22 mouse cellular contexts compared by ENCODE assay signal in genomic region chr11:36140411-36140810, GRCm38 (mm10).
DNase-seq lines count a peak whose midpoint lies in the region; ATAC-seq lines count a peak whose summit lies in the region.
"Had no signal": no experiment of that assay in that cellular context is flagged by ENCODE, and none has a peak within 500 bp of the region (broad histone marks: within the 10 kb centered on the region; RNA-seq: fewer than 3 reads in every experiment).

No protein-coding gene starts in this region.

- WGBS in kidney, embryonic 16.5 days, result 76% methylated on average over 10 of the region's 10 CpGs

- peaks cover 10% of the 10 kb centered on the region; the same call in 1 of the 2 replicates for H3K4me1 ChIP-seq in kidney, embryonic 16.5 days (ENCODE audit: insufficient read depth, low read length)
- H3K4me1 ChIP-seq: lung, embryonic 15.5 days had no signal

- no peak overlapping the region for H3K4me3 ChIP-seq in kidney, embryonic 16.5 days (ENCODE audit: low read length)
- H3K4me3 ChIP-seq: forebrain, embryonic 10.5 days; hindbrain, embryonic 15.5 days; lung, embryonic 15.5 days; midbrain, embryonic 13.5 days; neural tube, embryonic 13.5 days had no signal

- no peaks in the 10 kb centered on the region for H3K9me3 ChIP-seq in kidney, embryonic 16.5 days (ENCODE audit: low read length)
- H3K9me3 ChIP-seq: forebrain, embryonic 10.5 days; hindbrain, embryonic 15.5 days; lung, embryonic 15.5 days; midbrain, embryonic 13.5 days; neural tube, embryonic 13.5 days had no signal

- H3K27ac ChIP-seq in kidney, embryonic 16.5 days (ENCODE audit: low read length), result no peak overlapping the region
- H3K27ac ChIP-seq: forebrain, embryonic 10.5 days; hindbrain, embryonic 15.5 days; liver, embryonic 14.5 days; lung, embryonic 15.5 days; macrophage; midbrain, embryonic 13.5 days; neural tube, embryonic 13.5 days had no signal

- H3K36me3 ChIP-seq in kidney, embryonic 16.5 days (ENCODE audit: insufficient read depth, low read length), result no peaks in the 10 kb centered on the region
- H3K36me3 ChIP-seq: forebrain, embryonic 10.5 days; hindbrain, embryonic 15.5 days; lung, embryonic 15.5 days; neural tube, embryonic 13.5 days had no signal

- no peak overlapping the region for H3K9ac ChIP-seq in kidney, embryonic 16.5 days (replicated peaks; ENCODE audit: low read length)
- H3K9ac ChIP-seq: hindbrain, embryonic 15.5 days; liver, embryonic 14.5 days; lung, embryonic 15.5 days; midbrain, embryonic 13.5 days; neural tube, embryonic 13.5 days had no signal

- intact Hi-C loops in left cerebral cortex, postnatal 4 days (cut with DNase I), result no loop called here

- peak; percentile 35; the same call in 1 of the 2 replicates for ATAC-seq in kidney, embryonic 16.5 days (ENCODE audit: low FRiP score, low TSS enrichment)
- ATAC-seq in granulocyte monocyte progenitor cell, adult 5-6 weeks (replicated peaks; ENCODE audit: poor library complexity, severe bottlenecking), result no peak
- ATAC-seq: intestine, postnatal 0 days; midbrain, embryonic 13.5 days had no signal

- H3K27me3 ChIP-seq in kidney, embryonic 16.5 days (ENCODE audit: insufficient read depth, low read length), result peaks cover 4% of the 10 kb centered on the region; the same call in 1 of the 2 replicates
- H3K27me3 ChIP-seq: CH12.LX; hindbrain, embryonic 15.5 days; lung, embryonic 15.5 days; midbrain, embryonic 13.5 days; neural tube, embryonic 13.5 days had no signal

- DNase-seq in frontal cortex, postnatal 36 days (ENCODE audit: low spot score in 2 of 2), result peak; percentile 38 to 39
- DNase-seq in frontal cortex, postnatal 10 days (ENCODE audit: low spot score in 2 of 2), result no peak
- no peak for DNase-seq in kidney, adult 8-10 months
- DNase-seq in right cerebral cortex, adult 2 months (ENCODE audit: low spot score in 2 of 2), result peak; percentile 44 to 49
- no peak for DNase-seq in right cerebral cortex, postnatal 4 days
- peak; percentile 32 for DNase-seq in left cerebral cortex, postnatal 4 days
- DNase-seq: adrenal gland, postnatal 36 days; cerebellum, adult 18-20 months; gastrocnemius, postnatal 25 days; kidney, postnatal 14 days; thymus, postnatal 14 days had no signal

- no peak overlapping the region for H3K4me2 ChIP-seq in kidney, embryonic 16.5 days (replicated peaks; ENCODE audit: low read depth, low read length)
- H3K4me2 ChIP-seq: hindbrain, embryonic 15.5 days; lung, embryonic 15.5 days; midbrain, embryonic 13.5 days; neural tube, embryonic 13.5 days had no signal

Comparison
In these comparisons a context has a peak if more than half of its experiments do, and no peak if none do; other contexts are left out.
1. DNase-seq: peak in frontal cortex, postnatal 36 days (2 of 2), right cerebral cortex, adult 2 months (2 of 2) and left cerebral cortex, postnatal 4 days (single experiment); none in frontal cortex, postnatal 10 days (0 of 2), kidney, adult 8-10 months (0 of 2) and right cerebral cortex, postnatal 4 days (single experiment).